Mouse (Mus musculus) B cell, adult 2 months (primary cell): Measurements from ENCODE around the gene Cnksr1.

ENCODE experiments used
- DNase-seq, 2 experiments: peaks; one replicate each; pipeline ENCODE4 v3.0.0; 2022

The Cnksr1 gene

GRCm38 (mm10) chr4:134252911-134253721, 14.9 kb upstream of the Cnksr1 start:
- DNase-seq: no peak

GRCm38 (mm10) chr4:134252131-134252910, 14.1 kb upstream of the Cnksr1 start:
- no peak for DNase-seq

- DNase-seq: peak in 1 of 2 experiments; percentile 37
Observed at GRCm38 (mm10) chr4:134251241-134252130, 13.3 kb upstream of the Cnksr1 start.

- DNase-seq: no peak
Observed at GRCm38 (mm10) chr4:134250930-134251240, 12.7 kb upstream of the Cnksr1 start.

GRCm38 (mm10) chr4:134250116-134250929, 12.1 kb upstream of the Cnksr1 start:
- no peak for DNase-seq

- peak; percentile 74 to 82 for DNase-seq
Observed at GRCm38 (mm10) chr4:134249651-134250050, 11.5 kb upstream of the Cnksr1 start.

GRCm38 (mm10) chr4:134246719-134247258, 8.6 kb upstream of the Cnksr1 start, which contains the start of gene Gm30191:
Gene Gm30191 (plus strand): TSS chr4:134246935.
- no peak for DNase-seq

- no peak for DNase-seq
Observed at GRCm38 (mm10) chr4:134246256-134246655, 8.1 kb upstream of the Cnksr1 start.

GRCm38 (mm10) chr4:134245148-134245843, 7.1 kb upstream of the Cnksr1 start, which contains the start of gene Zfp593:
Gene Zfp593 (minus strand): TSS chr4:134245592.
- DNase-seq: peak; percentile 99

GRCm38 (mm10) chr4:134243516-134244250, 5.5 kb upstream of the Cnksr1 start, which contains the start of gene E130218I03Rik:
Gene E130218I03Rik (plus strand): TSS chr4:134243662.
- no peak for DNase-seq

- DNase-seq: no peak
Observed at GRCm38 (mm10) chr4:134238686-134239085, 487 bp upstream of the Cnksr1 start.

- DNase-seq: no peak
Observed at GRCm38 (mm10) chr4:134237582-134238278, 469 bp downstream of the Cnksr1 start.

GRCm38 (mm10) chr4:134234876-134235275, 3.3 kb downstream of the Cnksr1 start:
- no peak for DNase-seq

- DNase-seq: no peak
Observed at GRCm38 (mm10) chr4:134230431-134230830, 7.8 kb downstream of the Cnksr1 start.

- DNase-seq: no peak
Observed at GRCm38 (mm10) chr4:134227194-134227593, 11.0 kb downstream of the Cnksr1 start, which contains the start of gene Catsper4. Gene Catsper4 (minus strand): TSS chr4:134227383.

- no peak for DNase-seq
Observed at GRCm38 (mm10) chr4:134222793-134223600, 15.2 kb downstream of the Cnksr1 start.

- DNase-seq: no peak
Observed at GRCm38 (mm10) chr4:134206488-134207053, 31.6 kb downstream of the Cnksr1 start.

GRCm38 (mm10) chr4:134203340-134203896, 34.8 kb downstream of the Cnksr1 start:
- DNase-seq: no peak
